Mouse (Mus musculus) limb, embryonic 12.5 days (tissue): Measurements from ENCODE around the gene Elavl3. TPM values are rescaled to one million over a fixed set of nuclear protein-coding genes. Genes with fewer than 3 reads are reported as not detected.

Experiments used
- ATAC-seq: fragments of 200-750 bp; cut with Nextera tagmentation; 2 replicates; pipeline ENCODE4 v1.8.0; 2017; ENCODE audit warnings: low read depth, moderate TSS enrichment; ENCODE audit not compliant: insufficient number of reproducible peaks, insufficient read depth, low FRiP score, low TSS enrichment
- H3K27ac ChIP-seq: fragments of 300-500 bp; sonication (generic); 2 replicates; pipeline ENCODE4 v1.5.1; 2016; ENCODE audit warnings: mild to moderate bottlenecking, moderate library complexity
- H3K27me3 ChIP-seq: fragments of 300-500 bp; sonication (generic); 2 replicates; pipeline ENCODE4 v1.6.1; 2016; ENCODE audit warnings: mild to moderate bottlenecking, moderate library complexity
- H3K36me3 ChIP-seq: fragments of 300-500 bp; sonication (generic); 2 replicates; pipeline ENCODE4 v1.6.1; 2016; ENCODE audit warnings: mild to moderate bottlenecking, moderate library complexity
- H3K4me1 ChIP-seq: fragments of 300-500 bp; sonication (generic); replicated peaks from 2 replicates; pipeline ENCODE4 v1.6.1; 2016
- H3K4me2 ChIP-seq: fragments of 300-500 bp; sonication (generic); 2 replicates; pipeline ENCODE4 v1.6.1; 2016; ENCODE audit warnings: mild to moderate bottlenecking, moderate library complexity
- H3K4me3 ChIP-seq: fragments of 300-500 bp; sonication (generic); replicated peaks from 2 replicates; pipeline ENCODE4 v1.5.1; 2016; ENCODE audit warnings: mild to moderate bottlenecking
- H3K9ac ChIP-seq: fragments of 300-500 bp; sonication (generic); replicated peaks from 2 replicates; pipeline ENCODE4 v1.6.1; 2016; ENCODE audit warnings: mild to moderate bottlenecking, moderate library complexity
- H3K9me3 ChIP-seq: fragments of 300-500 bp; sonication (generic); 2 replicates; pipeline ENCODE4 v1.6.1; 2016; ENCODE audit warnings: mild to moderate bottlenecking, moderate library complexity
- WGBS: fragments of 180-500 bp; shearing (Covaris S2); methylation state at CpG from one replicate; pipeline ENCODE4 v1.1.7; 2016; 5-methylcytosine and 5-hydroxymethylcytosine counted together
- polyA plus RNA-seq: library from polyadenylated mRNA; unstranded; fragments of >200 nt; fragmentation: Nextera tagmentation; extraction: Ambion mirVana; gene quantifications from 2 replicates; pipeline ENCODE4 v1.2.1, GENCODE M21; 2016

Elavl3 gene
- 0.23 TPM in 1 of 2 replicates, not detected in the other for polyA plus RNA-seq

DNA sequence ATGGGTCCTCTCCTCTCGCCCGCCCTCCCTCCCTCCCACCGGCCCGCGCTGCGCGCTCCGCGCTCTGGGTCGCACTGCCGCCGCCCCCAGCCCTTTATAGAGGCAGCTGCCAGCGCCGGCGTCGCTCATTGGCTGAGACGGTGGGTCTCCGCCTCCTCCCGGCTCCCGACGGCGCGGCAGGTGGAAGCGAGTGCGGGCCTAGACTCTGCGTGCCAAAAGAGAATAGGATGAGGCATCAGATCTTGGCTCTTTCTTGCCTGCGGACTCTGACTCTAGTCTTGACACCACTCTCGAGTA, at the start of gene Elavl3:
Elavl3 (minus strand) TSS at position 66 of the 297 bp plus-strand sequence.
- Histone ChIP-seq H3K4me3 (peak within 1 kb of the TSS; percentile 42), H3K4me1 (peaks cover 24% of the 10 kb centered on the region), H3K9ac (peak within 1 kb of the TSS; percentile 31; the same call in 1 of the 2 replicates), H3K9me3 (no peaks in the 10 kb centered on the region), H3K4me2 (peak within 1 kb of the TSS; percentile 66), H3K27me3 (peaks cover 96% of the 10 kb centered on the region), H3K27ac (no peak within 1 kb of the TSS), H3K36me3 (peaks cover 2% of the 10 kb centered on the region)
- WGBS, result 1% methylated on average over 24 of the region's 28 CpGs
- ATAC-seq, result no peak

DNA sequence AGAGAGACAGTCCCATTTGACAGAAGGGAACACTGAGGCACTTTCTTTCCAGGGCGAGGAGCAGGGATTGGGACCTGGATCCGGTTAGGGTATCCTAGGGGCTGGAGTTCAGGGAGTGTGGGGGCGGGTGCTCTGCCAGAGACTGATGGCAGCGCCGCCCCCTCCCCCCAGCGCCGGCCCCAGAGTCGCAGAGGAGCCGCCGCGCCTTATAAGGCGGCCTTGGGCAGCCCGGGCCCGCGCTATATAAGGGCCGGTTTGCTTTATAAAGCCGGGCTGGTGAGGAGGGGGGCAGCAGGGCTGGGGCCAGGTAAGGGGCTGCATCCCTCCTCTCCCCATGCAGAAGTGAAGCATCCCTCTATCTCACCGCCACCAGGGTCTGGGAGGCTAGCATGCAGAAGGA, 48.1 kb upstream of the Elavl3 start:
- 3% methylated on average over 18 of the region's 18 CpGs for WGBS
- no peak for ATAC-seq
- peaks cover 59% of the 10 kb centered on the region for H3K27me3 ChIP-seq
- H3K9ac ChIP-seq, result 0 out of 2 replicates have a peak overlapping the region, but pooled peaks have one; percentile 8
- H3K9me3 ChIP-seq, result no peaks in the 10 kb centered on the region
- H3K27ac ChIP-seq, result no peak overlapping the region
- peak overlapping the region; percentile 12; the same call in 1 of the 2 replicates for H3K4me3 ChIP-seq
- H3K4me1 ChIP-seq, result peaks cover 10% of the 10 kb centered on the region
- H3K4me2 ChIP-seq, result peak overlapping the region; percentile 21; the same call in 1 of the 2 replicates
- no peaks in the 10 kb centered on the region for H3K36me3 ChIP-seq

DNA sequence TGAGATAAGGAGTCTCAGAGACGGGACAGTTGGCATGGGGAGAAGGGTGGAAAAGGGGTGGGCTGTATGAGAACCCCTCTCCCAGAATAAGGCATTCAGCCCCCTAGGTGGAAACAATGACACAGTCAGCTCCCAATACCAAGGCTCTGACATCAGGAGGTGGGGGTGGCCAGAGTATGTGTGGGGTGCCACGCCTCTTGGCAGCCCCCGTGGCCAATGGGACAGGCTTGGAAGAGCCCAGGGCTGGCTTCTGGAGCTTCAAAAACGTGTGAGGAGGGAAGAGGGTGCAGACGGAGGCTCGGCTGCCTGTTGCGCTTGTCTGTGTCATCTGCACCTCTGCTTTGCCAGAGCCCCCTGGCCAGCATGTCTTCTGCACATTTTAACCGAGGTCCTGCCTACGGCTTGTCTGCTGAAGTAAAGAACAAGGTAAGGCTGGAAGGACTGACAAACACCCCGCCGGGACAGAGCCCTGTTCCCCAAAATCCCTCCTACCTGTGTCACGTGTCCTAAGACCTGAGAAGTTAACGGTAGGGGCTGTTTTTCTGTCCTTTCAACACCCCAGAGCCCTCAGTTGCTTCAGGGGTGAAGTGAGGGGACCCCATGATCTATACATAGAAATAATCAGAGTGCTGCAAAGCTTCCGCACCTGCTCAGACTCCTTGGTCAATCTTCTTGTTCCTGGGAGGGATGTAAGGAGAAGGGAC, 47.3 kb upstream of the Elavl3 start, which contains the start of gene Cnn1:
Cnn1 (plus strand) TSS at position 224 of the 704 bp plus-strand sequence.
- no peak for ATAC-seq
- peak within 1 kb of the TSS; percentile 12; the same call in 1 of the 2 replicates for H3K4me3 ChIP-seq
- peak within 1 kb of the TSS; percentile 26 for H3K4me2 ChIP-seq
- H3K27me3 ChIP-seq, result peaks cover 63% of the 10 kb centered on the region
- H3K4me1 ChIP-seq, result peaks cover 10% of the 10 kb centered on the region
- H3K9ac ChIP-seq, result 0 out of 2 replicates have a peak within 1 kb of the TSS, but pooled peaks have one; percentile 8
- no peaks in the 10 kb centered on the region for H3K36me3 ChIP-seq
- WGBS, result 5% methylated on average over 14 of the region's 14 CpGs
- no peak within 1 kb of the TSS for H3K27ac ChIP-seq
- H3K9me3 ChIP-seq, result no peaks in the 10 kb centered on the region

DNA sequence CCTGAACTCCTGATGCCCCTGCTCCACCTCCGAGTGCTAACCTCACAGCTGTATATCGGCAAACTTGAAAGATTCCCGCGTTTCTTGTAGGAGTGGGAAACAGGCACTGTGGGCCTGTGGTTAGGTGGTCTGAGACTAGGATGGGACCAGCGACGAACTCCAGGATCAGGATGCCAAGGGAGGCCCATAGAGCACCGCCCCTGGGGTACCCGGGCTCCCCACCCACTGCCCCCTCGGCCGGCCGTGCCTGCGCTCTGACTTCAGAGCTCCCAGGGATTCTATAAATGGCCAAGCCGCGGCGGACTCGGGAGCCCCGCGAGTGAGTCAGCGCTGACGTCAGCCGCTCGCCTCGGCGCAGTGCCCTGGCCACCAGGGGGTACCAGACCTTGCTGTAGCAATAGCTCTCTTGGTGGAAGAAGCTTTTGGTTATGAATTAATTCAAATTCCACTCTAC, 44.1 kb upstream of the Elavl3 start:
- peak; percentile 39; the same call in 1 of the 2 replicates for ATAC-seq
- Histone ChIP-seq H3K36me3 (no peaks in the 10 kb centered on the region), H3K4me1 (peaks cover 10% of the 10 kb centered on the region), H3K4me3 (peak overlapping the region; percentile 37), H3K27ac (no peak overlapping the region), H3K9me3 (no peaks in the 10 kb centered on the region), H3K27me3 (peaks cover 47% of the 10 kb centered on the region), H3K9ac (peak overlapping the region; percentile 55; the same call in 1 of the 2 replicates), H3K4me2 (peak overlapping the region; percentile 65)
- under 1% methylated on average over 24 of the region's 24 CpGs for WGBS

- WGBS, result 84% methylated on average over 6 of the region's 6 CpGs
- peaks cover 16% of the 10 kb centered on the region for H3K27me3 ChIP-seq
- H3K9me3 ChIP-seq, result no peaks in the 10 kb centered on the region
- no peak overlapping the region for H3K27ac ChIP-seq
- H3K4me3 ChIP-seq, result no peak overlapping the region
- no peaks in the 10 kb centered on the region for H3K4me1 ChIP-seq
- H3K4me2 ChIP-seq, result no peak overlapping the region
- no peaks in the 10 kb centered on the region for H3K36me3 ChIP-seq
- H3K9ac ChIP-seq, result no peak overlapping the region
- no peak for ATAC-seq
These were observed 40.9 kb upstream of the Elavl3 start for GRCm38 (mm10) chr9:22092746-22093145.

DNA sequence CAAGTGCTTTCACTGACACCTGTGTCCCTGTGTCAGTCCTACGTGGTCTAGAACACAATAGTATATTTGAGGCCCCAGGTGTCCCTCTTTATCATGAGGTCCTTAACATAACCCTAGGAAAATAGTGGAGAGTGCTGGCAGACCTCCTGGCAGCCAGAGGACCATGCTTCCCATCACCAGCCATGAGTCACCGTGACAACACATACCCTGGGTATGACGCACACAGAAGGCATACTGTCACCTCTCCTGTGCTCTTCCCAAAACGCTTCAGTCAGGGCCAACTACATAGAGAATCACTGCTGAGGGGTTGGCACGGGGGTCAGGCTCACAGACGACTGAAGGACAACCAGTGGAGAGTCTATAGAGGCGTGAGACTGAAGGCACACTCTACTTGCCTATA, 38.2 kb upstream of the Elavl3 start:
- peaks cover 4% of the 10 kb centered on the region; the same call in 1 of the 2 replicates for H3K27me3 ChIP-seq
- no peak overlapping the region for H3K27ac ChIP-seq
- no peaks in the 10 kb centered on the region for H3K9me3 ChIP-seq
- WGBS, result 94% methylated on average over 7 of the region's 7 CpGs
- H3K4me3 ChIP-seq, result no peak overlapping the region
- no peak for ATAC-seq
- H3K9ac ChIP-seq, result no peak overlapping the region
- H3K4me1 ChIP-seq, result peaks cover 6% of the 10 kb centered on the region
- H3K4me2 ChIP-seq, result no peak overlapping the region
- no peaks in the 10 kb centered on the region for H3K36me3 ChIP-seq

DNA sequence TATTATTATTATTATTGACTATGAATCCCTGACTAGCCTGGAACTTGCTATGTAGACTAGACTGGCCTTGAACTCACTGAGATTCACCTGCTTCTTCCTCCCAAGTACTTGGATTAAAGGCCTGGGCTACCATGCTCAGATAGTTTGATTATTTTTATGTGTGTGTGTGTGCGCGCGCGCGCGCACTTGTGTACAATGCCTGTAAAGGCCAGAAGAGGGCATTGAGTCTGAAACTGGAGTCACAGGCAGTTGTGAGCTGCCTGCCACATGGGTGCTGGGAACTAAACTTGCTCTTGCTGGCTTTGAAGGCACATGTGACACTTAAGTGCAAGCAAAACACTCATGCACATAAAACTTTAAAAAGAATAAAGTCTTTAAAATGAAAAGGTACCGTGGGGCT, 37.5 kb upstream of the Elavl3 start:
- Histone ChIP-seq H3K27me3 (peaks cover under 1% of the 10 kb centered on the region; the same call in 1 of the 2 replicates), H3K9me3 (no peaks in the 10 kb centered on the region), H3K4me2 (no peak overlapping the region), H3K4me1 (peaks cover 9% of the 10 kb centered on the region), H3K4me3 (no peak overlapping the region), H3K9ac (no peak overlapping the region), H3K36me3 (no peaks in the 10 kb centered on the region), H3K27ac (no peak overlapping the region)
- no peak for ATAC-seq
- WGBS, result 96% methylated on average over 7 of the region's 7 CpGs

- Histone ChIP-seq H3K4me3 (no peak overlapping the region), H3K36me3 (no peaks in the 10 kb centered on the region), H3K27ac (no peak overlapping the region), H3K4me1 (peaks cover 9% of the 10 kb centered on the region), H3K9me3 (no peaks in the 10 kb centered on the region), H3K4me2 (no peak overlapping the region), H3K27me3 (no peaks in the 10 kb centered on the region), H3K9ac (no peak overlapping the region)
- WGBS, result 82% methylated on average over 2 of the region's 2 CpGs
- ATAC-seq, result no peak
These were observed 35.3 kb upstream of the Elavl3 start for GRCm38 (mm10) chr9:22087034-22087618.

DNA sequence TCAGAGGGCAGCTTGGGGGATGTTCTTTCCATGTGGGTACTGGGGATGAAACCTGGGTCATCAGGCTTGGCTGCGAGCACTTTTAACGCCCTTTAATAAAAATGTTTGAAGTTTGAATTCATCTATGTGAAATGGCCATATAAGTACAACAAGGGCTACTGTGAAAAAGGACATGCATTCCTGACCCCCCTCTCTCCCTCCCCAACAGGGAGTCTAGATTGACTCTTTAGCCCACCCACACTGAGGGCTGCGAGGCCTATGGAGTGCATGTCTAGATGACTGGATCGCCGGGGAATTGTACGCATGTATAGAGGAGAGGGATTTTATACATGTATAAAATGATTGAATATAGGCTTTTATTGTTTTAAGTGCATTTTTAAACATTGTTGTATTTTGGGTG, 34.2 kb upstream of the Elavl3 start:
- Histone ChIP-seq H3K4me2 (peak overlapping the region; percentile 76), H3K4me1 (peaks cover 9% of the 10 kb centered on the region), H3K9me3 (no peaks in the 10 kb centered on the region), H3K9ac (peak overlapping the region; percentile 66; the same call in 1 of the 2 replicates), H3K4me3 (peak overlapping the region; percentile 74), H3K27ac (peak overlapping the region; percentile 71), H3K36me3 (no peaks in the 10 kb centered on the region), H3K27me3 (no peaks in the 10 kb centered on the region)
- ATAC-seq, result no peak
- 84% methylated on average over 6 of the region's 6 CpGs for WGBS

- no peaks in the 10 kb centered on the region for H3K27me3 ChIP-seq
- peak within 1 kb of the TSS; percentile 66 for H3K9ac ChIP-seq
- H3K4me2 ChIP-seq, result peak within 1 kb of the TSS; percentile 76
- no peaks in the 10 kb centered on the region for H3K9me3 ChIP-seq
- peaks cover 9% of the 10 kb centered on the region for H3K4me1 ChIP-seq
- under 1% methylated on average over 48 of the region's 48 CpGs for WGBS
- ATAC-seq, result peak; percentile 97
- peak within 1 kb of the TSS; percentile 74 for H3K4me3 ChIP-seq
- peak within 1 kb of the TSS; percentile 71 for H3K27ac ChIP-seq
- H3K36me3 ChIP-seq, result peaks cover 4% of the 10 kb centered on the region; the same call in 1 of the 2 replicates
These were observed 33.4 kb upstream of the Elavl3 start, which contains the start of gene Ecsit for GRCm38 (mm10) chr9:22085022-22085834. TSS of gene Ecsit (minus strand) at chr9:22085438.

GRCm38 (mm10) chr9:22084667-22085021, 32.8 kb upstream of the Elavl3 start:
- WGBS, result 35% methylated on average over 4 of the region's 4 CpGs
- no peak for ATAC-seq
- peak overlapping the region; percentile 76 for H3K4me2 ChIP-seq
- H3K4me1 ChIP-seq, result peaks cover 9% of the 10 kb centered on the region
- peak overlapping the region; percentile 66; the same call in 1 of the 2 replicates for H3K9ac ChIP-seq
- peak overlapping the region; percentile 74 for H3K4me3 ChIP-seq
- H3K36me3 ChIP-seq, result peaks cover 9% of the 10 kb centered on the region; the same call in 1 of the 2 replicates
- H3K9me3 ChIP-seq, result no peaks in the 10 kb centered on the region
- no peak overlapping the region for H3K27ac ChIP-seq
- H3K27me3 ChIP-seq, result no peaks in the 10 kb centered on the region
